Mouse (Mus musculus): ENCODE measurements around the gene Gm20390. TPM values are rescaled to one million over a fixed set of nuclear protein-coding genes. Genes with fewer than 3 reads are reported as not detected.
A peak's percentile ranks its signal among the peaks of the same experiment; 100 is the strongest.
"Not testable (repeated sequence)": the region's sequence is repeated elsewhere in the genome, so short reads cannot be mapped to it uniquely, and the experiment has no call there.

The Gm20390 gene
- total and polyA plus RNA-seq, 3 experiments = 11.7 to 106 (median 66.2) TPM

DNA sequence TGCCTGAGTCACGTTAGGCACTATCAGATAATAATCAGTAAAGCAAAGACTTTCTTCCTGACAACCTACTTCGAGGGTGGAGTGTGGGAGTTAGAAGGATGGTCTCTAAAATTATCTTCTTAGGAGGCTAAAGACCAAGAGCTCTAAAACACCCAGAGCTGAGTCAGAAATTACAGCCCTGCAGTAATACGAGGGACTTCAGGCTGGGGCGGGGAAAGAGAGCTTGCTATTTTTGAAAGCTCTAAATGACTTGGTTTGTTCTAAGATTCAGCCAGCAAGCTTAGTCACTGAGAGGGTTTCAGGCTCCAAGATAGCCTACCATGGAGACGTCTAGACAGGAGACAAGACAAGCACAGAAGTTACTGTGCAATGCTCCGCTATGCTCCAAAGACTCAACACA, 2.7 kb downstream of the Gm20390 start:
- DNase-seq = no peak

DNA sequence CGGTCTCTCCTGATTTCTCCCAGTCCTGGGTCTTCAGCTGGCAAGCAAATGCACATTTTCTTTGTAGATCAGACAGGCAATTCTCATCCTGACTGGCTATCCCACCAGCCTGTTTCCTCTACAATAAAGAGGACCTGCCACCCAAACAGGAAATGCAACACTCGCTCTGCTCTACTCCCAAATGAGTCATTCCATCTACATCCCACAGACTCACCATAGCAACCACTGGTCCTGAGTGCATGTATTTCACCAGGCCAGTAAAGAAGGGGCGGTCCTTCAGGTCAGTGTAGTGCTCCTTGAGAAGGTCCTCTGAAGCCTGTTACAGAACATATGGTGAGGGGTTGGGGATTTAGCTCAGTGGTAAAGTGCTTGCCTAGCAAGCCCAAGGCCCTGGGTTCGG, 5.1 kb downstream of the Gm20390 start:
- no peak for DNase-seq

DNA sequence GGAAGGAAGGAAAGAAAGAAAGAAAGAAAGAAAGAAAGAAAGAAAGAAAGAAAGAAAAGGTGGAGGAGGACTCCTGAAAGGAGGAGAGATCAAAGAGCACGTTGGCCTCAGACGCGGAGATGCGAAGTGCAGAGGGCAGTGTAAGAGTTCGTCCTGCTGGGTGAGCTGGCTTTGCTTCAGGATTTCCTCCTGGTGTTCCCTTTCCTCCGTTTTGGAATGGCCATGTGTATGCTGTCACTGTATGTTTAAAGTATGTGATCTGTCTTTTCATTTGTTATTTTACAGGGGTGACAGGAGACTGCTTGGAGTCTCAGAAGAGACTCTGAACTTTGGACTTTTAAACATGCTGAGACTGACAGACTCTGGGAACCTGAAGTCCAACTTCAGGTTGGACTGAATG, 6.6 kb downstream of the Gm20390 start:
- no peak for DNase-seq

DNA sequence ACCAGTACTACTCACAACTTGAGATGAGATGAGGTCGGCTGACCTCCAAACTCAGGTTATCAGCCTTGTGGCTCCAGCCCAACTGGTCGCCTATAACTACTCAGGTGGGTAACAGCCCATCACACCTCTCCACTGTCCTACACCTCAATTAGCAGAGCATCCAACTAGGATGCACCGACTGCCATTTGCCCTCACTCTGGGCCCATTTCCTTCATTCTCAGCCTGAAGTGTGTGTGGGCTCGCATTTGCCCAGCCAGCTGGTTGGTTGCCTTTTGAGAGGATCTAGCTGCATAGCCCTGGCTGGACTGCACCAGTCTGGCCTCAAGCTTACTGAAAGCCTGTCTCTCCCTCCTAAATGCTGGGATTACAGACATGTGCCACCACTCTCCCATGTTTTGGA, 10.3 kb downstream of the Gm20390 start:
- no peak for DNase-seq

DNA sequence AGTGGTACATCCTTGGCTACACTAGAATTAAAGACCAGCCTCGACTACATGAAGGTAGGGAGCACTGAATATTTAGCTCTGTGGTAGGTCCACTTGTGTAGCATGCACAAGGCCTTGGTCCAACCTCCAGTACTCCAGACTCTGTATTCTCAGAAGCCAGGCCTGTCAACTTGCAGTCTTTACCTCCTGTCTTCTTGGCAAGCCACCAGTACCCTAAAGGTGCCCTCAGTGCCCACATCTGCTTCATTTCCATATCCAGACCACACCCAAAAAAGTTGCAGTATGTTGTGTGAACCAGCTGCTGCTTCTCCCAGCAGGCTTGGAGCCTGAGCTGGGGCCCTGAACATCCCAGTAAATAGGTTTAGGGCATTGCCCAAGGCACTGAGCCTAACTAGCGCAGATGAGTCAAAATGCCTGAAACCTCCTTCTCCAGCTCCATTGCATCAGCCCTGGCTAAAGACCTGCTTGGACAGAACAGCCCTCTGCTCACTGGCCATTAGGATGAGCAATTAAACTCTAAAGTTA, 11.0 kb downstream of the Gm20390 start:
- DNase-seq = peak; percentile 20

DNA sequence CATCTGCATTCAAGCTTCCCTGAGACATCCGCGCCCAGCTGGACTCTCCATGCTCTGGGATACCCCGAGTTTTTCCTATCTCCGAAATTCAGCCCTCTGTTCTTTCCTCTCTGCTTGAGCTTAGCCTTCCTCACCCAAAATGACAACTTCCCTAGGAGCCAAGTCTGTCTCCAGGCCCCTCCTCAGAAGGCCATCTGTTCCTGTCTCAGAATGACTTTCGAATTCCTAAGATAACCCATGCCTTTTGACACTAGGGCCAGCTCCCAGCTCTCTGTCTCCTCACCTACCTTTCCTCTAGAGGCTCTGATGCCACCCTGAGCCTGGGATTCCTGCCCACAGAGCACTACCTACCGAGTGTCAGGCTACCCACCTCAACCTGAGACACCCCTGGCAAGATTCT, 11.9 kb downstream of the Gm20390 start, which contains the start of gene Nme2:
Gene Nme2, minus strand, starts transcription at position 101 of the 400 bp plus-strand sequence.
- DNase-seq = no peak

DNA sequence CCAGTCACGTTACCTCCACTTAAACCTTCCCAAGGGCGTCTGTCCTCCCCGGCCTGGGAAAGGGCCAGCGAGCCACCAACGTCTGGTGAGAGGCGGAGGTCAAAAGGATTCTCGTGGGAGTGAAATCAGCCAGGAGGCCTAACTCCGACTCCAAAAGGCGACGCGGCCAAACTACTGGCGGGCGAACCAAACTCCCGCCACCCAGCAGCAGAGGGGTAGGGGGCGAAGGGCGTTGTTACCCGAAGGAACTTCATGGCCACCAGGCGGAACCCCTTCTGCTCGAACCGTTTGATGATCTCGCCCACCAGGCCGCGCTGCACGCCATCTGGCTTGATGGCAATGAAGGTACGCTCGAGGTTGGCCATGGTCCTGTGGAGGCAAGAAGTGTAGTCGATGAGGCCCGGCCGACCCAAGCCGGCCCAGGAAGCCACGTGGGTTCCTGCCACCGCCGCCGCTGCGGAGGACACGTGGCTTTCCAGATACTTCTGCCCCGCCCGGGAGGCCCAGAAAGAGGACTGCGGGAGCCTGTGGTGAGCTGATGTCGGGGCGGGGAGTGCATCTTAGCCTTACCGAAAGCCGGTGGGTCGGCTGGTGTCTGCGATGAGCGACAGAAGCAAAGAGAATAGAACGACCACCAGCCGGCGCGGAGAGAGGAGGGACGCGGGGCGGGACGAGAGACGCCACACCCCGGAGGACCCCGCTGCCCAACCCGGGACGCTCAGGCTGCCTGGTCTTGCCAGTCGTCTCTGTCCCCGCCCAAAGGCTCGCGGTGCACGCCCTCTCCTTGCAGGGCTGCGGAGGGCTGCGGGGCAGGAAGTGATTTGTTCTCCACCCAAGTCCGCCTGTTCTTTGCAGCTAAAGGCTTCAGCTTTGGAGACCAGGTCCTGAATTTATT, 12.6 kb downstream of the Gm20390 start:
- peak; percentile 97 for DNase-seq

DNA sequence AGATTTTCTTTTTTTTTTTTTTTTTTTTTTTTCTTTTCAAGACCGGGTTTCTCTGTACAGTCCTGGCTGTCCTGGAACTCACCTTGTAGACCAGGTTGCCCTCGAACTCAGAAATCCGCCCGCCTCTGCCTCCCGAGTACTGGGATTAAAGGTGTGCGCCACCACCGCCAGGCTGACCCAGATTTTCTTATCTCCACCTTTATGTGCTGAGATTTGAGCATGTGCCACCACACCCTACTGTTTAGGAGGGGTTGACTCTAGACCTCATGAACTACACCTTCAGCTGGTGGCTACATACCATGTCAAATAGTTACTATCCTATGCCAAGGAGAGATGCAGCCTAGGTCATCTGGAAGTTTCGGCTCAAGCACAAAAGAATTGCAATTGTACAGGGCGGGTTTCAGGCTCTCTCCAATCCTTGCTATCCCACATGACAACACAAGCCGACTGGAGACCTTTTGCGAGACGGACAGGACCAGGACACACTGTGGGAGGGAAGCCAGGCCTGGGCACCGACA, 13.3 kb downstream of the Gm20390 start:
- no peak for DNase-seq

DNA sequence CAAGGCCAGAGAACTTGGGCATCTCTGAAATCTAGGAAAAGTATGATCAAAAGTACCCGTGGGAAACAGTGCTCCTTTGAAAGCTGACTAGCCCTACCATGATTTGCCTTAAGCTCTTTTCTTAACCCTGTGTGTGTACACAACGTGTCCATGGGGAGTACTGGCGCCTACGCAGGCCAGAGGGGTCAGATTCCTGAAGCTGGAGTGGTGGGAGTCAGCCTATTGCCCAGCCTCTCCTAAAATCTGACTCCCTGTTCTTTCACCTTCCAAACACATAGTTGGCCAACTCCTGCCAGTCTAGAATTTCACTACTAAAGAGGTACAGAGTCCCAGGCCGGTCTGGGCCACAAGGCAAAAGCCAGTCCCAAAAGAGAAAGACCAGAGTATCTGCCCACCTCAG, 15.7 kb downstream of the Gm20390 start:
- no peak for DNase-seq

DNA sequence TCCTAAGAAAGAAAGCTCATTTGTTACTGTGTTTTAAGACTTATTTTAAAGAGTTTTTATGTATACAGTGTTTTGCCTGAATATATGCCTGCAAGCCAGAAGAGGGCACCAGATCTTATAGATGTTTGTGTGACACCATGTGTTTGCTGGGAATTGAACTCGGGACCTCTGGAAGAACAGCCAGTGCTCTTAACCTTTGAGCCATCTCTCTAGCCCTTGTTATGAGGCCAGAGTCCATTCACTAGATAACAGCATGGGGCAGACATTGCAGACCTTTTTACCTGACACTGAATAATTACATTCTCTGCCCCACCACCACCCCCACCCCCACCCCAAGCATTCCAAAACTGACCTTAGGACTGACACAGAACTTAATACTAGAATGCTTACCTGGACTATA, 18.0 kb downstream of the Gm20390 start:
- DNase-seq = no peak

DNA sequence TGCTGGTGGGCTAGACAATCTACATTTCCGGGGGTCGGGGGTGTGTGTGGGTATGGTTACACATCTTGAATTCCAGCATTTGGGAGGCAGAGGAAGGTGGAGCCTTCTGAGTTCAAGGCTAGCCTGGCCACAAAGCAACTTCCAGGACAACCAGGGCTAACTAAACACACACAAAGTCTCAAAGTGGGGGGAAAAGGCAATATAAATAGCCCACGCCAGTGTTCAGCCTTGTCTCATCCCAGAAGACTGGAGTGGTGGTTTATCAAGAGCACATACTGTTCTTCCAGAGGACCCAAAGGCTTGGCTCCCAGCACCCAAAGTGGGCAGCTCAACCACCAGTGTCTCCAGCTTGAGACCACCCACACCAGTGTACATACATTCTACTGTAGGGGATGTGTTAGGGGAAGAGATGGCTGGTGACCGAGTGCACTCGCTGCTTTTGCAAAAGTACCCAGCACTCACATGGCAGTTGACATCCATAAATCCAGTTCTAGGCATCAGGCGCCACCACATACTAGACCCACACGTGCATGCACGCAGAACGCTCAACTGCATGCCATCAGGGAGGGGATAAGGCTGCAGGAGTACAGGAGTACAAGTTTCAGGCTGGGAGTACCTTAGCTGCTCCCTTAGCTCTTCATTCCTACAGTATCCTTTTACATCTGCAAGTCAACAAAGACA, 19.1 kb downstream of the Gm20390 start:
- no peak for DNase-seq

DNA sequence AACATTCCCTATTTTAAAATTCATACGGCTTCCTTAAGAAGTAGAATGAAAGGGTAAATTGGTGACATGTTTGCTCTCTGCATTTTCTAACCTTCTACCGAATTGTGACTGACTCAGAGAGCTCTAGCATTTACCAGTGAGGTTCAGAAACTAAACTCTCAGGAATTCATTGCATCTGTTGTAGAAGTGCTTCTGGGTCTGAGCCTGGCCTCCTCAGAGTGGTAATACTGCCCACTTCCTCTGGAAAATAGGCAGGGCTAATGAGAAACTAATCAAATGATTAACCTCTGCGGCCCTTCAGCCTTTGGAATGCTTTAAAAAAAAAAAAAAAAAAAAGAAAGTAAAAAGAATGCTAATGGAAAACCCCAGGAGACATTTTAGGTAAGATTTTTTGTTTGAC, 23.1 kb downstream of the Gm20390 start:
- no peak for DNase-seq

DNA sequence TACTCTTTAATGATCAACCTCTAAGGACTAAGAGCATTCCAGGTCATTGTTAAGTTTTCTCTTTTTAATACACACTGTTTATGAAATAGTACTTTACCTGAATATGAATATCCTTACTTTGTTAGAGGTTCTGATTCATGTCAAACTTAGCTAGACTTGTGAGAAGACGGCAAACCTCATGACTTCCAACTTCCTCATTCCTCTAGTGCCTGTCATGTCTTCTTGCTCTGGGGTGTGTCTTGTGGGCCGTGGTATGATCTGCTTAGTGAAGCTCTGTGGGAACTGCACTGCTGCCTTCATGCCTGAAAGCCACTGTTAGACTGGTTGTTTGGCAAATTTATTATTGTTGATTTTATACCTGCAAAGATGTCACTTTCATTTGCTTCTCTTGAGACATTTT, 27.2 kb downstream of the Gm20390 start:
- no peak for DNase-seq

DNA sequence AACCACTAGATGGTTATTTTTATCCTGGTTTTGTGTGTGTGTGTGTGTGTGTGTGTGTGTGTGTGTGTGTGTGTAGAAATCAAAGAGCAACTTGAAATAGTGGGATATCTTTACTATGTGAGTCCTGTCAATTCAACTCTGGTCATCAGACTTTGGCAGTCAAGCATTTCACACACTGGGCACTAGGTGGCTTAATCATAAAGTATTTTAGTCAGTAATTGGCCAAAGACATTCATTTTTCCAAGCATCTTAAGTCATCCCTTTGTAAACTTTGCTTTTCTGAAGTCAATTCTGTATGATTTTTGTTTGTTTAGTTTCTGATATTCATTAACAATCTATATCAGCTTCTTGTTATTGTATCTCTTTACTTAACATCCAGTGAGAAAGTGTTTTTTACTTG, 39.0 kb downstream of the Gm20390 start:
- no peak for DNase-seq

DNA sequence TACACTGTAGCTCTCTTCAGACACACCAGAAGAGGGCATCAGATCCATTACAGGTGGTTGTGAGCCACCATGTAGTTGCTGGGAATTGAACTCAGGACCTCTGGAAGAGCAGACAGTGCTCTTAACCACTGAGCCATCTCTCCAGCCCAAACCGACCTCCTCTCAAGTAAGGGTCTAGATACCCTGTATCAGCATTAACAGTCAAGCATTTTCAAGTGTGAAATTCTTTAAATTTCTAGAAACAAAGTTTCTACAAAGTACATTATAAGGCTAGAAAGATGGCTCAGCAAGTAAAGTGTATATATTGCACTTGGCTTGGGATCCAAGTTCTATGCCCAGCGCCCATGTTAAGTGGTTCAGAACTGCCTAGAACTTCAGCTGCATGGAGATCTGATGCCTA, 53.1 kb downstream of the Gm20390 start:
- DNase-seq = not testable (repeated sequence)

DNA sequence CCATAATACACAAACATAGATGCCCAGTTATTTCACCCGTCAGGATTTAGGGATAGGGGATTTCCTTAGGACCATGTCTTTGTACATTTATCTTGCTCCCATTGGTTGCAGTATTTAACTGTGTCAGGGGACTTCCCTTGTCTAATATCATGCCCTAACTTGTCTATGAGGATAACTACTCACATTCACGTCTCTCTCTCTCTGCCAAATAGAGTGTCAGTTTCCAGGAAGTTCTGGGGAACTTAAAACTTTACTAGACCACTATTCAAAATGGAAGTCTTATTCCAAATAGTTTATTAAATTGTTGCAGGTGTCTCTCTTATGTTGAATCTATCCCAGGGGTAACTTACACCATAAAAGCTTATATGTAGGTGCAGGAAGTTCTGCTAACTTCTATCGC, 56.5 kb downstream of the Gm20390 start:
- no peak for DNase-seq

DNA sequence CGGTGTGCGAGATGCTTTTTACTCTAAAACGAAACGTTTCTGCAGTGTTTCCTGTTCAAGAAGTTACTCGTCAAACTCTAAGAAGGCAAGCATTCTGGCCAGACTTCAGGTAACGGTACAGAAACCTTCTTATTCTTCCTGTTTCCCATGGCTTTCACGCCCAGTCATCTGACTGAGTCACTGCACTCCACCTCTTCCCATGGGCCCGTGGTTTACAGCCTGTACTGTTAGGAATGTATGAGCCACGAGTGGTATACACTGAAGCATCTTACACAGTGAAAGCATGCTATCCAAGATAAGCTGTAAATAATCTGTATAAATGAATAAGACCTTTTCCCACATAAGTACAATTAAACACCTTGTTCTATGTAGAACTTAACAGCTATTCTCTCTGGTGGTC, 59.3 kb downstream of the Gm20390 start:
- no peak for DNase-seq

DNA sequence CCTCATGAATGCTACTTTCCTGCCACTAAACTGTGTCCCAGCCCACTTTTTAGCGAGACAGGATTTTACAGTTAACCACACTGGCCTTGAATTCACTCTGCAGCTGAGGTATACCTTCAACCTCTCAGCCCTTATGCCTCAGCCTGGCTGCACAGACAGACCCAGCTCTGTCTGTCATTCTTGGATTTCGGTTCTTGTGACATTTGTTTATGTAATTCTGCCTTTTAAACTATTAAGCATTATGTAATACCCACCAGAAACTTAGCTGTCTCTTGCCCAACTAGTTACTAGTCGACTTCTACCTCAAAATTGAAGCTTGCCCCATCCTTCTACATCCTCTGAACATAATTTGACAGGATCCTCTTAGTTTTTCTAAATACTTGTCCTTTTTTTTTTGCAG, 60.3 kb downstream of the Gm20390 start:
- DNase-seq = no peak

DNA sequence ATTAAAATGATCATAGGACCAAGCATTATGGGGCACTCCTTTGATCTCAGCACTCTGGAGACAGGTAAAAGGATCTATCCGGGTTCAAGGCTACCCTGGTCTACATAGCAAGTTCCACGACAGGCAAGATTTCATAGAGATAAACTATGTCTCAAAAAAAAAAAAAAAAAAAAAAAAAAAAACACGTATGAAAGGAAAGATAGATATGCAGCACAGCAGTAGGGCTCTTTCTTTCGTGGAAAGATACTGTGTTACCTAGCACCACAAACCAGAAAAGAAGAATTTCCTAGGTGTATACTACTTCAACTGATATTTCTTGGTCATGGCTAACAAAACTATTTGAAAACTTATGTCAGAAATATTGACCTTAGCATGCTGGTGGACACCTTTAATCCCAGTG, 61.3 kb downstream of the Gm20390 start:
- no peak for DNase-seq
